Mouse (Mus musculus) midbrain, embryonic 16.5 days (tissue): ENCODE measurements around the gene Gm43517. TPM values are rescaled to one million over a fixed set of nuclear protein-coding genes. Genes with fewer than 3 reads are reported as not detected.
A peak's percentile ranks its signal among the peaks of the same experiment; 100 is the strongest.

Experiments
- ATAC-seq: fragments of 200-750 bp; cut with Nextera tagmentation; 2 replicates; pipeline ENCODE4 v1.8.0; 2017; ENCODE audit warnings: moderate TSS enrichment
- H3K27ac ChIP-seq: fragments of 300-500 bp; sonication (generic); 2 replicates; pipeline ENCODE4 v1.5.1; 2014; ENCODE audit warnings: mild to moderate bottlenecking, low read length, mixed read lengths
- H3K27me3 ChIP-seq: fragments of 300-500 bp; sonication (generic); 2 replicates; pipeline ENCODE4 v1.6.1; 2014; ENCODE audit warnings: low read depth, low read length, mixed read lengths; ENCODE audit not compliant: control insufficient read depth, insufficient read depth
- H3K36me3 ChIP-seq: fragments of 300-500 bp; sonication (generic); 2 replicates; pipeline ENCODE4 v1.6.1; 2014; ENCODE audit warnings: mild to moderate bottlenecking, low read length, moderate library complexity, mixed read lengths; ENCODE audit not compliant: control insufficient read depth, insufficient read depth
- H3K4me1 ChIP-seq: fragments of 300-500 bp; sonication (generic); 2 replicates; pipeline ENCODE4 v1.6.1; 2014; ENCODE audit warnings: mild to moderate bottlenecking, low read length, mixed read lengths; ENCODE audit not compliant: control insufficient read depth, insufficient read depth
- H3K4me2 ChIP-seq: fragments of 300-500 bp; sonication (generic); 2 replicates; pipeline ENCODE4 v1.6.1; 2014; ENCODE audit warnings: mild to moderate bottlenecking, low read length, mixed read lengths
- H3K4me3 ChIP-seq: fragments of 300-500 bp; sonication (generic); 2 replicates; pipeline ENCODE4 v1.5.1; 2014; ENCODE audit warnings: low read depth, mild to moderate bottlenecking, low read length, moderate library complexity, mixed read lengths
- H3K9ac ChIP-seq: fragments of 300-500 bp; sonication (generic); 2 replicates; pipeline ENCODE4 v1.6.1; 2014; ENCODE audit warnings: low read depth, low read length, mixed read lengths
- H3K9me3 ChIP-seq: fragments of 300-500 bp; sonication (generic); replicated peaks from 2 replicates; pipeline ENCODE4 v1.6.1; 2014; ENCODE audit warnings: mild to moderate bottlenecking, low read length, mixed read lengths; ENCODE audit not compliant: control insufficient read depth, poor library complexity, severe bottlenecking
- WGBS: fragments of 180-500 bp; shearing (Covaris S2); extraction: QIAGEN DNeasy Blood & Tissue Kit; methylation state at CpG from one replicate; pipeline ENCODE4 v1.1.7; 2014; 5-methylcytosine and 5-hydroxymethylcytosine counted together
- polyA plus RNA-seq: library from polyadenylated mRNA; unstranded; fragments of >200 nt; fragmentation: Nextera tagmentation; extraction: Ambion mirVana; gene quantifications from 2 replicates; pipeline ENCODE4 v1.2.1, GENCODE M21; 2015

The Gm43517 gene
- 0.10 TPM in 1 of 2 replicates, not detected in the other for polyA plus RNA-seq

DNA sequence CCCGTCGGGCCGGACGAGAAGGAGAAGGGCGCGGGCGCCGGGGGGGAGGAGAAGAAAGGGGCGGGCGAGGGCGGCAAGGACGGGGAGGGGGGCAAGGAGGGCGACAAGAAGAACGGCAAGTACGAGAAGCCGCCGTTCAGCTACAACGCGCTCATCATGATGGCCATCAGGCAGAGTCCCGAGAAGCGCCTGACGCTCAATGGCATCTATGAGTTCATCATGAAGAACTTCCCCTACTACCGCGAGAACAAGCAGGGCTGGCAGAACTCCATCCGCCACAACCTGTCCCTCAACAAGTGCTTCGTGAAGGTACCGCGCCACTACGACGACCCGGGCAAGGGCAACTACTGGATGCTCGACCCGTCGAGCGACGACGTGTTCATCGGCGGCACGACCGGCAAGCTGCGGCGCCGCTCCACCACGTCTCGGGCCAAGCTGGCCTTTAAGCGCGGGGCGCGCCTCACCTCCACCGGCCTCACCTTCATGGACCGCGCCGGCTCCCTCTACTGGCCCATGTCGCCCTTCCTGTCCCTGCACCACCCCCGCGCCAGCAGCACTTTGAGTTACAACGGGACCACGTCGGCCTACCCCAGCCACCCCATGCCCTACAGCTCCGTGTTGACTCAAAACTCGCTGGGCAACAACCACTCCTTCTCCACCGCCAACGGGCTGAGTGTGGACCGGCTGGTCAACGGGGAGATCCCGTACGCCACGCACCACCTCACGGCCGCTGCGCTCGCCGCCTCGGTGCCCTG lies at the start of gene Gm43517:
Gm43517 (plus strand) TSS at position 299 of the 755 bp plus-strand sequence.
- H3K36me3 ChIP-seq: no peaks in the 10 kb centered on the region
- H3K4me2 ChIP-seq: 0 out of 2 replicates have a peak within 1 kb of the TSS, but pooled peaks have one; percentile 17
- H3K9ac ChIP-seq: peak within 1 kb of the TSS; percentile 41; the same call in 1 of the 2 replicates
- WGBS: under 1% methylated on average over 69 of the region's 75 CpGs
- ATAC-seq: peak; percentile 11; the same call in 1 of the 2 replicates
- peak within 1 kb of the TSS; percentile 32 for H3K4me3 ChIP-seq
- peak within 1 kb of the TSS; percentile 55; the same call in 1 of the 2 replicates for H3K27ac ChIP-seq
- peaks cover 6% of the 10 kb centered on the region for H3K4me1 ChIP-seq
- H3K9me3 ChIP-seq: no peaks in the 10 kb centered on the region; the same call in 1 of the 2 replicates
- H3K27me3 ChIP-seq: peaks cover 39% of the 10 kb centered on the region

DNA sequence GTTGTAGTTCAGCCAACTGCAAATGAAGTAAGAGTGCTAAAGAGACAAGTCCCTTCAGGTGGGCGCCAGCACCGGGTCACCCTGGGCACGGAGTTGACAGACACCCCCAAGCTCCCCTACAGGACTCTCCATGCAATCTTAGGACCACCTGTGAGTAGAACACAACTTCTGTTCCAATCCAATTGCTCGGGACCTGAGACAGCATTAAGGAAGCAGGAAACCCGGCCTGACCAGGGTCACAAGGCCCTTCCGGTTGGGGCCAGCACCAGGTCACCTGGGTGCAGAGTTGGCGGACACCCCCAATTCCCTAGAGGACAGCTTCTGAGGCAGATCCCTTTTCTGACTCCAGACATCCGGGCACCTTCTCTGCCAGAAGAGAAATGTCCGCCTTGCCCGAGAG lies 35.3 kb upstream of the Gm43517 start:
- H3K4me2 ChIP-seq: no peak overlapping the region
- no peak overlapping the region for H3K9ac ChIP-seq
- no peak overlapping the region for H3K4me3 ChIP-seq
- H3K9me3 ChIP-seq: no peaks in the 10 kb centered on the region
- WGBS: 95% methylated on average over 10 of the region's 10 CpGs
- no peaks in the 10 kb centered on the region for H3K36me3 ChIP-seq
- H3K27ac ChIP-seq: no peak overlapping the region
- H3K4me1 ChIP-seq: no peaks in the 10 kb centered on the region
- no peaks in the 10 kb centered on the region for H3K27me3 ChIP-seq
- ATAC-seq: no peak

DNA sequence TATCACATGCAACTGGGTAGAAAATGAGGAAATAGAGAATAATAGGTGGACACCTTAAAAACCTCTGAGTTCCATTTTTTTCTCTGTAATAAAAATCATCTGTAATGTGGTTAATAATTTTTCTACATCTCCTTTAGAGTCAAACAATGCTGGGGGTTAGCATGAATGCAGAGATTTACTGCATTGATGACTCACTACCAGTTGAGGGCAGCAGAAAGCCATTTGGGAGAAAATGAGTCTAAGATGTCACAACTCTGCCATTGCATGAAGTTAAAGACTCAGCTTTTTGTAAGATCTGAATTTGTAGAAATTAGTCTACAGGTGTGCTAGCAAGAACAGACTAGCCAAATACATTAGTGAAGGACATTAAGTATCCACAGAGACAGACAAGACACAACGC lies 16.0 kb upstream of the Gm43517 start:
- peaks cover 28% of the 10 kb centered on the region for H3K27me3 ChIP-seq
- H3K4me2 ChIP-seq: no peak overlapping the region
- H3K36me3 ChIP-seq: no peaks in the 10 kb centered on the region
- H3K4me3 ChIP-seq: no peak overlapping the region
- 57% methylated on average over 1 of the region's 1 CpGs for WGBS
- no peak for ATAC-seq
- no peak overlapping the region for H3K9ac ChIP-seq
- no peaks in the 10 kb centered on the region for H3K4me1 ChIP-seq
- H3K27ac ChIP-seq: no peak overlapping the region
- H3K9me3 ChIP-seq: no peaks in the 10 kb centered on the region

DNA sequence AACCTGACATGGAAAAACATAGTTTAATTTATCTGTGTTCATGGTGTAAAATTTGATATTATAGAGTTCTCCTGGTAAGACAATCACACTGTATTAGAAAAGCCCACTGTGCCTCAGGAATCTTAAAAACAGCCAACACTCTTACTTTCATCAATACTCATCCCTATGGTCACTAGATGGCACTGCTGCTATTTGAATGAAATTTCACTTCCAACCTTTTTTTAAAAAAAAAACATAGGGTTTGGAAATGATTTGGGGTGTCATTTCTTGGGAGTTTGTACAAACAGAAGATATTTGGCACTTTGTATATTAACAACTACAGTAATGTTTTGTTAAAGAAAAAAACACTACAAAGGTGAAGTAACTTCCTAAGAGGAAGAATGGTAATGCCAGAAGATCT lies 12.8 kb upstream of the Gm43517 start:
- ATAC-seq: no peak
- Histone ChIP-seq H3K9ac (no peak overlapping the region), H3K9me3 (no peaks in the 10 kb centered on the region), H3K27ac (no peak overlapping the region), H3K4me1 (peaks cover 4% of the 10 kb centered on the region), H3K36me3 (no peaks in the 10 kb centered on the region), H3K4me2 (no peak overlapping the region), H3K4me3 (no peak overlapping the region), H3K27me3 (peaks cover 43% of the 10 kb centered on the region)

DNA sequence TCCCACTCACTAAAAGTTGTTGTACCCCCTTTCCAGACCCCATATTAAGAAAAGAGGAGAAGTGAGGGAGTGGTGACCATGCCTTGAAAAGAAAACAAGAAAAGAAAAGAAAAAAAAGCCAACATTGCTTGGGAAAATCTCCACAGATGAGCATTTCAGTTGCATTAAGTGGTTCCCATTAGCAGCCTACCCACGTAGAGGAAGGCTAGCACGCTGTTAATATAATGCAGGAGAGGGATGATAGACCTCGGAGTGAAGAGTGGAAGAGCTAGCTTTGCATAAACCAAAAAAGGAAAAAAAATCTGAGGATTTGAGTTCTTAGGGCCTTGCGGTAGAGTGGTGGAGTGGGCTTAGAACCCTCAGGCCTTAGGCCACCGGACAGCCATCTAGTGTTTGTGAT lies 11.8 kb upstream of the Gm43517 start:
- WGBS: 7% methylated on average over 5 of the region's 5 CpGs

DNA sequence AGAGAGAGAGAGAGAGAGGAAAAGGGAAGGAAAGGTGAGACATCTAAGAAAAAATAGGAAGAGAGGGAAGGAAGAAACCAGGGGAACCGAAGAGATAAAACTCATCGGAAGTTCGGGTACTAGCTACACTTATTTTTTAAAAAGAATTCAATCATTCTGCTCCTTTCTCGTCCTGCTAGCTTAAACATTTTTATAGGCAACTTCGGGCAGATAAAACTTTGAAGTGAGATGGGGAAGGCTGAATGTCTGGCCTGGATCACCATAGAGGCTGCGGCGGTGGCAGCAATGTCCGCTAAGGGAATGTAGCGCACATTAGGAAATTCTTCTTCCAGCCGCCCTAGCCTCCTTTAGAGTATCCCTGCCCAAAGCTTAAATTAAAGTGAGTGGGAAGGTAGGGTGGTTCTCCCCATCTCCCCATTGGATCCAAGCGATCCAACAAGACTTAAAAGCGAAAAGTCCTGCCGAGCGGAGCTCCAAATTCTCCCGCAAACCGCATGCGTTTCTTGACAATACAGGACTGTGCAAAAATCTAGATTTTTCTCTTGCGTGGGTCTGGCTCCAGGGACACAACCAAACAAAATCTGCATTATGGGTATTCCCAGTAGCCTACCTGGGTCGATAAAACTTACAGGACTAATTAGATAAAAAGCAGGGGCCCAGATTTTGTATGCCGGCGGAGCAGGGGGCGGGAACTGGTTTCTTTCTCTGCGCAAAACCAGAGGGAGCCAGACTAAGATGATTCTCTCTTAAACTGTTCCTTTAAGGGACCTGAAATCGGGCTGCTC lies 11.0 kb upstream of the Gm43517 start:
- Histone ChIP-seq H3K9ac (no peak overlapping the region), H3K36me3 (no peaks in the 10 kb centered on the region), H3K4me3 (peak overlapping the region; percentile 20), H3K4me2 (peak overlapping the region; percentile 44), H3K27me3 (peaks cover 59% of the 10 kb centered on the region), H3K4me1 (peaks cover 4% of the 10 kb centered on the region), H3K9me3 (no peaks in the 10 kb centered on the region), H3K27ac (no peak overlapping the region)
- under 1% methylated on average over 24 of the region's 24 CpGs for WGBS
- ATAC-seq: no peak

More for the DNA sequence above, 11.8 kb upstream of the Gm43517 start:
- H3K27ac ChIP-seq: no peak overlapping the region
- ATAC-seq: no peak
- no peak overlapping the region for H3K9ac ChIP-seq
- no peaks in the 10 kb centered on the region for H3K36me3 ChIP-seq
- no peaks in the 10 kb centered on the region for H3K9me3 ChIP-seq
- H3K27me3 ChIP-seq: peaks cover 51% of the 10 kb centered on the region
- H3K4me1 ChIP-seq: peaks cover 4% of the 10 kb centered on the region
- no peak overlapping the region for H3K4me2 ChIP-seq
- H3K4me3 ChIP-seq: no peak overlapping the region

DNA sequence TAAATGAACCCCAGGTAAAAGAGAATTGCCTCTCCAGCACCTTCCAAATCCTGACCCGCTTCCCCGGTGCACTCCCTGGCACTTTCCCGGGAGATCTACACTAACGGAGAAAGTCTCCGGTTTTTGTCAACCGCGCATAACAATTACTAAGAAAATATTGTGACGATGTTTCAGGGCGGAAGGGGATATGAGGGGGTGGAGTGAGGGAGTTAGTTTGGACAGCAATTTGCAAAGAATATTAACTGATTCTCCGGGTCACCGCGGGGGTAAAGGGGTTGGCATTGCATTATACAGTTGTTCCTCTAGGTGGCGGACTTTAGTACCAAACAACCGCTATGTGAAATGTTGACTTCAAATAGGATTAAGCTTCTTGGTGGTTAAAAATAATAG lies 10.4 kb upstream of the Gm43517 start:
- Histone ChIP-seq H3K9ac (no peak overlapping the region), H3K27ac (no peak overlapping the region), H3K36me3 (no peaks in the 10 kb centered on the region), H3K27me3 (peaks cover 65% of the 10 kb centered on the region), H3K9me3 (no peaks in the 10 kb centered on the region), H3K4me2 (peak overlapping the region; percentile 44), H3K4me3 (peak overlapping the region; percentile 20), H3K4me1 (peaks cover 4% of the 10 kb centered on the region)
- WGBS: under 1% methylated on average over 14 of the region's 14 CpGs
- no peak for ATAC-seq

DNA sequence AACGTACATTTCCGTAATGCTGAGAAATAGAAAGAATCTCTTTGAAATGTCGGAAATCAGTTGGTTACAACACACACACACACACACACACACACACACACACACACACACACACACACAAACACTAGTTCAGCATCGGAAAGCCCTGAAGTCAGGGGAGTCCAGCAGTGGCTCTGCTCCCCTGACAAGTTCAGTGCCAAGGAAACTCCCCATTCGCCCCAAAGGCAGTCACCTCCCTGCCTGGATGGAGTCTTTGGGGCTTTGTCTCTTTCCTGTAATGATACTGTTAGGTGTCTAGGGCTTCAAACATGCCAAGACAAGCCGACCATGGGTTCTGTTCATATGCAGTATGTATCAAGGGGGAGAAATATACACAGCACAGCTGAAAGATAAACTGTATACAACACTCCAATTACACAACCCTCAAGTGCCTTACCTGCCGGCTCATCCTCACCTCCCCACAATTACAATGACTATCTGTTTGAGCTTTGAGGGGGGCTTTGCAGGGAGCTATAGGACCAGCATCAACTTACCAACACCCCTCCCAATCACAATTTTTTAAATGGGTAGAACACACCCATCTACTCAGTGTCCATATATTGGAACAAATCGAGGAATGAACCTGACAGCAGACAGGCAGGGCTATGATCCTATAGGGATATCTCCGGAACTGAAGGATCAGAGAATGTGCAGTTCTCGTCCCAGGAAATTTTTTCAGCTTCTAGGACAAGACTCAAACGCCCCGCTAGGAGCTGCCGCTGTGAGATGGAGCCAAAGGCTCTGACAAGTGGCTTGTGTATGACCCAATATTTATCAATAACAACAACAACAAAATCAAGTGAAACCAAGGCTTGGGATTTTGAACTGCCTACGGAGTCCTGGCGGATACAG lies 9.3 kb upstream of the Gm43517 start:
- Histone ChIP-seq H3K4me2 (peak overlapping the region; percentile 14; the same call in 1 of the 2 replicates), H3K9me3 (no peaks in the 10 kb centered on the region), H3K4me1 (peaks cover 4% of the 10 kb centered on the region), H3K36me3 (no peaks in the 10 kb centered on the region), H3K27ac (no peak overlapping the region; the same call in 1 of the 2 replicates), H3K27me3 (peaks cover 68% of the 10 kb centered on the region), H3K9ac (no peak overlapping the region), H3K4me3 (no peak overlapping the region)
- 3% methylated on average over 15 of the region's 15 CpGs for WGBS
- ATAC-seq: no peak
